ENCODE assay signal across 28 mouse cellular contexts in the genomic region with DNA sequence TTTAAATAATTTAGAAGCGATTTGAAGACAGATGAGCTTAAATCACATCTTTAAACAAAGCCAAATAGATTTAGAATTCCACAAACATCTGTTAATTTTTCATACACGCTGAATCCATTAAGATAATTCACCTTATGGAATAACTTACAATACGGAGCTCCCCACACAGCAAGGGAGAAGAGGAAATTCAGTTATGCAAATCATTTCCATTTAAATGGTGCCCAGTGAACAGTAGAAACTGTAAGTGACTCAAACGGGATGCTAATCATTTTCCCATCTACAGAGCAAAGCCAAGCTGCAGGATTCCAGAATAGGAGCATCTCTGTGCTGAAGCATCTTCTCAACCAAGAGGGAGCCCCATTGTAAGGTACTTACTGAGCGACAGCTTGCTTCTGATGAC.
DNase-seq lines count a peak whose midpoint lies in the region; ATAC-seq and TF ChIP-seq lines count a peak whose summit lies in the region.
"Had no signal": no experiment of that assay in that cellular context is flagged by ENCODE, and none has a peak within 500 bp of the region (broad histone marks: within the 10 kb centered on the region; RNA-seq: fewer than 3 reads in every experiment).

No protein-coding gene starts in this region.

- H3K9ac ChIP-seq in forebrain, embryonic 13.5 days = no peak overlapping the region
- no peak overlapping the region for H3K9ac ChIP-seq in hindbrain, embryonic 14.5 days
- H3K9ac ChIP-seq in hindbrain, embryonic 11.5 days (ENCODE audit: low read depth, low read length) = no peak overlapping the region
- H3K9ac ChIP-seq: embryonic facial prominence, embryonic 12.5 days; heart, embryonic 12.5 days; limb, embryonic 13.5 days; lung, embryonic 15.5 days; midbrain, embryonic 15.5 days; neural tube, embryonic 13.5 days had no signal

- intact Hi-C loops in heart, postnatal 10 days (cut with DNase I) = no loop called here

- H3K27ac ChIP-seq in forebrain, embryonic 13.5 days = no peak overlapping the region
- no peak overlapping the region for H3K27ac ChIP-seq in forebrain, embryonic 10.5 days
- H3K27ac ChIP-seq in hindbrain, embryonic 14.5 days = no peak overlapping the region
- no peak overlapping the region for H3K27ac ChIP-seq in hindbrain, embryonic 11.5 days (ENCODE audit: low read depth, low read length)
- H3K27ac ChIP-seq: embryonic facial prominence, embryonic 12.5 days; heart, adult 2 months; kidney, postnatal 0 days; left cerebral cortex, adult 2 months; limb, embryonic 13.5 days; lung, embryonic 15.5 days; midbrain, embryonic 10.5 days; midbrain, embryonic 15.5 days; neural tube, embryonic 13.5 days had no signal

- H3K27me3 ChIP-seq in forebrain, embryonic 13.5 days = no peaks in the 10 kb centered on the region
- H3K27me3 ChIP-seq in forebrain, embryonic 10.5 days (ENCODE audit: poor library complexity, severe bottlenecking) = no peaks in the 10 kb centered on the region
- no peaks in the 10 kb centered on the region for H3K27me3 ChIP-seq in hindbrain, embryonic 14.5 days (ENCODE audit: control insufficient read depth, insufficient read depth, low read length)
- no peaks in the 10 kb centered on the region for H3K27me3 ChIP-seq in hindbrain, embryonic 11.5 days (ENCODE audit: control insufficient read depth, insufficient read depth, low read length)
- H3K27me3 ChIP-seq: embryonic facial prominence, embryonic 12.5 days; heart, embryonic 12.5 days; limb, embryonic 13.5 days; lung, embryonic 15.5 days; midbrain, embryonic 15.5 days; neural tube, embryonic 13.5 days had no signal

- no peaks in the 10 kb centered on the region for H3K4me1 ChIP-seq in forebrain, embryonic 13.5 days
- H3K4me1 ChIP-seq in forebrain, embryonic 10.5 days = no peaks in the 10 kb centered on the region
- H3K4me1 ChIP-seq in hindbrain, embryonic 14.5 days (replicated peaks; ENCODE audit: control insufficient read depth, insufficient read depth, low read length) = no peaks in the 10 kb centered on the region
- H3K4me1 ChIP-seq in hindbrain, embryonic 11.5 days (replicated peaks; ENCODE audit: control insufficient read depth, insufficient read depth, low read length) = no peaks in the 10 kb centered on the region
- H3K4me1 ChIP-seq: embryonic facial prominence, embryonic 12.5 days; heart, embryonic 12.5 days; limb, embryonic 13.5 days; lung, embryonic 15.5 days; midbrain, embryonic 10.5 days; midbrain, embryonic 15.5 days; neural tube, embryonic 13.5 days had no signal

- H3K4me2 ChIP-seq in forebrain, embryonic 13.5 days = no peak overlapping the region
- no peak overlapping the region for H3K4me2 ChIP-seq in hindbrain, embryonic 14.5 days (replicated peaks)
- no peak overlapping the region for H3K4me2 ChIP-seq in hindbrain, embryonic 11.5 days (replicated peaks; ENCODE audit: low read depth, low read length)
- H3K4me2 ChIP-seq: embryonic facial prominence, embryonic 12.5 days; heart, embryonic 12.5 days; limb, embryonic 13.5 days; liver, embryonic 11.5 days; lung, embryonic 15.5 days; midbrain, embryonic 15.5 days; neural tube, embryonic 13.5 days had no signal

- 60% methylated on average over 5 of the region's 5 CpGs for WGBS in forebrain, embryonic 13.5 days
- 76% methylated on average over 5 of the region's 5 CpGs for WGBS in forebrain, embryonic 10.5 days
- 47% methylated on average over 5 of the region's 5 CpGs for WGBS in hindbrain, embryonic 14.5 days
- 60% methylated on average over 5 of the region's 5 CpGs for WGBS in hindbrain, embryonic 11.5 days

- 0 out of 2 replicates have a peak, but pooled peaks have one; percentile 30 for ATAC-seq in forebrain, embryonic 13.5 days
- ATAC-seq in hindbrain, embryonic 14.5 days (ENCODE audit: low FRiP score) = peak; percentile 65
- no peak for ATAC-seq in hindbrain, embryonic 11.5 days (ENCODE audit: low FRiP score)
- ATAC-seq: intestine, embryonic 16.5 days; midbrain, embryonic 15.5 days; Patski had no signal

- no peak overlapping the region for H3K4me3 ChIP-seq in forebrain, embryonic 13.5 days
- H3K4me3 ChIP-seq in forebrain, embryonic 10.5 days = no peak overlapping the region
- no peak overlapping the region for H3K4me3 ChIP-seq in hindbrain, embryonic 14.5 days (replicated peaks; ENCODE audit: low read length)
- H3K4me3 ChIP-seq in hindbrain, embryonic 11.5 days (ENCODE audit: low read depth, low read length) = no peak overlapping the region
- H3K4me3 ChIP-seq: embryonic facial prominence, embryonic 12.5 days; heart, adult 2 months; heart, embryonic 12.5 days; left cerebral cortex, adult 2 months; limb, embryonic 13.5 days; lung, embryonic 15.5 days; midbrain, embryonic 10.5 days; midbrain, embryonic 15.5 days; myocyte; neural tube, embryonic 13.5 days had no signal

- TF ChIP-seq CTCF in brain, embryonic 14.5 days (IDR thresholded peaks at IDR 0.05; ENCODE audit: borderline replicate concordance, extremely low read depth, insufficient read depth, insufficient read length) = no peak

- DNase-seq in forebrain, embryonic 10.5 days (ENCODE audit: extremely low spot score, low spot score) = no peak
- DNase-seq in hindbrain, embryonic 14.5 days (ENCODE audit: low spot score) = peak; percentile 34
- no peak for DNase-seq in hindbrain, embryonic 11.5 days (ENCODE audit: low spot score)
- DNase-seq in ES-CJ7 (ENCODE audit: low read depth, low spot score) = peak; percentile 18
- DNase-seq in brain, embryonic 14.5 days (ENCODE audit: low read depth) = peak; percentile 37
- DNase-seq in heart, postnatal 10 days = no peak
- DNase-seq: adrenal gland, adult 2 months; adrenal gland, postnatal 36 days; embryo, embryonic 11 days; heart, adult 2 months; kidney, adult 8-10 months; kidney, postnatal 4 days; right cerebral cortex, postnatal 25 days; thymus, postnatal 14 days had no signal

- no peaks in the 10 kb centered on the region for H3K9me3 ChIP-seq in forebrain, embryonic 13.5 days (replicated peaks)
- no peaks in the 10 kb centered on the region for H3K9me3 ChIP-seq in forebrain, embryonic 10.5 days
- no peaks in the 10 kb centered on the region for H3K9me3 ChIP-seq in hindbrain, embryonic 14.5 days (ENCODE audit: control insufficient read depth, low read length)
- H3K9me3 ChIP-seq in hindbrain, embryonic 11.5 days (ENCODE audit: control insufficient read depth, low read length) = no peaks in the 10 kb centered on the region
- H3K9me3 ChIP-seq: embryonic facial prominence, embryonic 12.5 days; heart, embryonic 12.5 days; limb, embryonic 13.5 days; lung, embryonic 15.5 days; midbrain, embryonic 10.5 days; midbrain, embryonic 15.5 days; neural tube, embryonic 13.5 days had no signal

- H3K36me3 ChIP-seq in forebrain, embryonic 13.5 days (ENCODE audit: poor library complexity, severe bottlenecking) = no peaks in the 10 kb centered on the region
- no peaks in the 10 kb centered on the region for H3K36me3 ChIP-seq in forebrain, embryonic 10.5 days (replicated peaks)
- no peaks in the 10 kb centered on the region for H3K36me3 ChIP-seq in hindbrain, embryonic 14.5 days (replicated peaks; ENCODE audit: control insufficient read depth, insufficient read depth)
- H3K36me3 ChIP-seq in hindbrain, embryonic 11.5 days (ENCODE audit: control insufficient read depth, insufficient read depth, low read length) = no peaks in the 10 kb centered on the region
- H3K36me3 ChIP-seq: embryonic facial prominence, embryonic 12.5 days; heart, embryonic 12.5 days; limb, embryonic 13.5 days; lung, embryonic 15.5 days; midbrain, embryonic 10.5 days; midbrain, embryonic 15.5 days; neural tube, embryonic 13.5 days had no signal

- TF ChIP-seq POLR2A in brain, embryonic 14.5 days (IDR thresholded peaks at IDR 0.05; ENCODE audit: borderline replicate concordance, extremely low read depth, insufficient read depth, insufficient read length, poor library complexity, severe bottlenecking) = no peak

Comparison
In these comparisons a context has a peak if more than half of its experiments do, and no peak if none do; other contexts are left out.
1. DNase-seq: peak in hindbrain, embryonic 14.5 days (single experiment), ES-CJ7 (single experiment) and brain, embryonic 14.5 days (single experiment); none in forebrain, embryonic 10.5 days (single experiment), hindbrain, embryonic 11.5 days (single experiment) and heart, postnatal 10 days (0 of 2).